Mouse (Mus musculus): Measurements from ENCODE around the gene Azgp1. TPM values are rescaled to one million over a fixed set of nuclear protein-coding genes. Genes with fewer than 3 reads are reported as not detected.
"Not testable (repeated sequence)": the region's sequence is repeated elsewhere in the genome, so short reads cannot be mapped to it uniquely, and the experiment has no call there.

Azgp1 gene
- not detected in 2 replicates for polyA plus RNA-seq (2014; fragmentation: Nextera tagmentation; extraction: Ambion mirVana)

DNA sequence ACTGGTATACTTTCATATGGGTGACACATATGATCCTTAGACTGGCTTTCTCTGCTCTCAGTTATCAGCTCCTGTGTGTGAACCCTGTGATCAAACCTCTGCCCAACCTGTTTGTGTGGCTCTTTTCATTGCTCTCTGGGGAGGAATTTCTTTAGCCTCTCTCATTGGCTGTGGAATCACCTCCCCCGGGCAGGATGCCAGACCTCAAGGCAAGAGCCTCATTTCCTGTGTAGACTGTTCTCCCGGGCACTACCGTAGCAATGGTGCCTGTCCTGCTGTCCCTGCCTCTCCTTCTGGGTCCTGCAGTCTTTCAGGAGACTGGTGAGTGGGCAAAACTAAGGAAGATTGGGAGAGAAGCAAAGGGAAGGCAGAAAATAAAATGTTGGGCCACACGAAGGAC is at the start of gene Azgp1:
Gene Azgp1 (plus strand): TSS at position 221 of the 400 bp plus-strand sequence.
- WGBS, result 77% methylated on average over 4 of the region's 4 CpGs
- H3K9ac ChIP-seq (ENCODE audit: low read depth, low read length), result no peak within 1 kb of the TSS
- ATAC-seq (ENCODE audit: low FRiP score, low TSS enrichment), result no peak
- no peak within 1 kb of the TSS for H3K4me3 ChIP-seq (ENCODE audit: low read length)
- H3K4me1 ChIP-seq (ENCODE audit: control insufficient read depth, insufficient read depth, low read length), result no peaks in the 10 kb centered on the region
- H3K36me3 ChIP-seq (ENCODE audit: control insufficient read depth, insufficient read depth, low read length), result no peaks in the 10 kb centered on the region
- H3K4me2 ChIP-seq (replicated peaks; ENCODE audit: low read depth, low read length), result no peak within 1 kb of the TSS
- no peaks in the 10 kb centered on the region for H3K9me3 ChIP-seq (ENCODE audit: control insufficient read depth, low read length)
- H3K27me3 ChIP-seq (ENCODE audit: control insufficient read depth, insufficient read depth, low read length), result no peaks in the 10 kb centered on the region
- H3K27ac ChIP-seq (ENCODE audit: low read depth, low read length), result no peak within 1 kb of the TSS

DNA sequence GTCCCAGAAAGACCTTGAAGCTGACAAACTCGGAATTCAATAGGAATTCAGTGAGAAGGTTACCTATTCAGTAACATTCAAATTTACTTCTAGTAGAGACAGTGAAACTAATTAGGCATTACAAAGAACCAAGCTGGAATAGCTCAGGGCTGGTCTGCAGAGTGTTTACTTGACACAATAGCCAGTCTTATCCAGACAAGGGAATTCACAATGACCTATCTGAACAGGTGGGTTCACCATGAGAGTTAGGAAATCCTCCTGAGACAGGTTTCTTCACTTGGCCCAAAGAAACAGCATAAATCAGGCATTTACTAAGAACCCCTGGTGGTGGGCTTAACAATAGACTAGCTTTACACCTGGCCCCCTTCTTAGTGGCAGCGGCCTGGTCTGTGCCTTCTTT is 47.4 kb upstream of the Azgp1 start:
- H3K36me3 ChIP-seq (ENCODE audit: control insufficient read depth, insufficient read depth, low read length); H3K4me1 ChIP-seq (ENCODE audit: control insufficient read depth, insufficient read depth, low read length); H3K27ac ChIP-seq (ENCODE audit: low read depth, low read length); H3K9me3 ChIP-seq (ENCODE audit: control insufficient read depth, low read length); H3K27me3 ChIP-seq (ENCODE audit: control insufficient read depth, insufficient read depth, low read length); H3K9ac ChIP-seq (ENCODE audit: low read depth, low read length); ATAC-seq (ENCODE audit: low FRiP score, low TSS enrichment); H3K4me3 ChIP-seq (ENCODE audit: low read length); H3K4me2 ChIP-seq (replicated peaks; ENCODE audit: low read depth, low read length): not testable (repeated sequence)
- WGBS, result 79% methylated on average over 2 of the region's 2 CpGs

DNA sequence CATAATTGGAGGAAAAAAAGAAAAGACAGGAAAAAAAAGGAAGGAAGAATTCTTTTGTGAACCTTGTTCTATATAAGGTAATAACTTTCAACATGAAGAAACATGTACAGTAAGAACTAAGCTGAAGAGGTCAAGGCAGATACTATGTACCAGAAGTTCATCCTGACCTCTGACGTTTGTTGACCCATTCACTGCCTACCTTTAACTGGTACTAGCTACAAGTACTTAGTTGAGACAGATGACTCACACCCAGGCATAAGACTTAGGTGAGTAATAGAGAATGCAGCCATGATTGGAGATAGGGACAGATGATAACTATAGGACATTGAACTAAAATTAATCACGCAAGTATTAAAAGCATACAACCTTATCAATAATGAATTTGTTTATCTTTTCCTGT is 44.8 kb upstream of the Azgp1 start:
- H3K4me1 ChIP-seq (ENCODE audit: control insufficient read depth, insufficient read depth, low read length), result no peaks in the 10 kb centered on the region
- 92% methylated on average over 2 of the region's 2 CpGs for WGBS
- no peak for ATAC-seq (ENCODE audit: low FRiP score, low TSS enrichment)

DNA sequence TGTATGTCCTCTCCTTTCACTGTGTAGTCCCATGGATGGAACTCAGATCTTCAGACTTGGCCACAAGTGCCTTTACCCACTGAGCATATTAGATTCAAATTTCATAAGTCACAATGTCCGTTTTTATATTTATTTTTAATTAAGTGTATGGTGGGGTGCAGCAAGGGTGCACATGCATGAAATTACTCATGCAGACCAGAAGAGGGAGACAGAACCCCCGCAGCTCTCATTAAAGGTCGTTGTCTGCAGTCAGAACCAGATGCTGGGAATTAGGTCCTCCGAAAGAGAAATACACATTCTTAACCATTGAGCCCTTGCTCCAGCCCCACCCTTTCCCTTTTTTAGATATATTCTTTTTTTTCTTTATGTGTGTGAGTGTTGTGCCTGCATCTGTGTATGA is 44.1 kb upstream of the Azgp1 start:
- WGBS, result 58% methylated on average over 4 of the region's 4 CpGs
- no peak overlapping the region for H3K9ac ChIP-seq (ENCODE audit: low read depth, low read length)
- no peaks in the 10 kb centered on the region for H3K27me3 ChIP-seq (ENCODE audit: control insufficient read depth, insufficient read depth, low read length)
- ATAC-seq (ENCODE audit: low FRiP score, low TSS enrichment), result no peak
- no peak overlapping the region for H3K4me2 ChIP-seq (replicated peaks; ENCODE audit: low read depth, low read length)
- no peak overlapping the region for H3K27ac ChIP-seq (ENCODE audit: low read depth, low read length)
- no peaks in the 10 kb centered on the region for H3K36me3 ChIP-seq (ENCODE audit: control insufficient read depth, insufficient read depth, low read length)
- H3K9me3 ChIP-seq (ENCODE audit: control insufficient read depth, low read length), result no peaks in the 10 kb centered on the region
- H3K4me3 ChIP-seq (ENCODE audit: low read length), result no peak overlapping the region
- H3K4me1 ChIP-seq (ENCODE audit: control insufficient read depth, insufficient read depth, low read length), result no peaks in the 10 kb centered on the region

More for the DNA sequence above, 44.8 kb upstream of the Azgp1 start:
- Histone ChIP-seq H3K4me3 (ENCODE audit: low read length) (no peak overlapping the region), H3K36me3 (ENCODE audit: control insufficient read depth, insufficient read depth, low read length) (no peaks in the 10 kb centered on the region), H3K27ac (ENCODE audit: low read depth, low read length) (no peak overlapping the region), H3K9me3 (ENCODE audit: control insufficient read depth, low read length) (no peaks in the 10 kb centered on the region), H3K27me3 (ENCODE audit: control insufficient read depth, insufficient read depth, low read length) (no peaks in the 10 kb centered on the region), H3K4me2 (replicated peaks; ENCODE audit: low read depth, low read length) (no peak overlapping the region), H3K9ac (ENCODE audit: low read depth, low read length) (no peak overlapping the region)

DNA sequence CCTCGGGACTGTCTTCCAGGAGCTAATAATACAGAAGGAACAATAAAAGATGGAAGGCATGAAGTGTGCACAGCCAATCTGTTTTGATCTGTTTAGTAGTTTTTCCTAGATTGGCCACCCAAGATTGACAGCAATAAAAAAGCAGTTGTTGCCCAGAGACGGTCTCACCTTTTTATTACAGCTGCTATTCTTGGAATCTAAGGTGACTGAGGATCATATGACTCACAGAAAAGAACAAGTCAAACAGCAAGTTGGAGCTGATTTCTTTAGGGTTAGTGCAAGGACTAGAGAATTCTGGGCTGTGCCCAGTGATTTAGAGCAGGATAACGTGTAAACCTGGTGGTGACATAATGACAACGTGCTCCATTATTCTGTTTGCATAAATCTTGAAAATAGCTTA is 40.4 kb upstream of the Azgp1 start:
- WGBS, result 62% methylated on average over 4 of the region's 4 CpGs
- Histone ChIP-seq H3K27me3 (ENCODE audit: control insufficient read depth, insufficient read depth, low read length) (no peaks in the 10 kb centered on the region), H3K4me2 (replicated peaks; ENCODE audit: low read depth, low read length) (no peak overlapping the region), H3K9me3 (ENCODE audit: control insufficient read depth, low read length) (no peaks in the 10 kb centered on the region), H3K4me1 (ENCODE audit: control insufficient read depth, insufficient read depth, low read length) (no peaks in the 10 kb centered on the region), H3K27ac (ENCODE audit: low read depth, low read length) (no peak overlapping the region), H3K4me3 (ENCODE audit: low read length) (no peak overlapping the region), H3K9ac (ENCODE audit: low read depth, low read length) (no peak overlapping the region), H3K36me3 (ENCODE audit: control insufficient read depth, insufficient read depth, low read length) (no peaks in the 10 kb centered on the region)
- ATAC-seq (ENCODE audit: low FRiP score, low TSS enrichment), result no peak

DNA sequence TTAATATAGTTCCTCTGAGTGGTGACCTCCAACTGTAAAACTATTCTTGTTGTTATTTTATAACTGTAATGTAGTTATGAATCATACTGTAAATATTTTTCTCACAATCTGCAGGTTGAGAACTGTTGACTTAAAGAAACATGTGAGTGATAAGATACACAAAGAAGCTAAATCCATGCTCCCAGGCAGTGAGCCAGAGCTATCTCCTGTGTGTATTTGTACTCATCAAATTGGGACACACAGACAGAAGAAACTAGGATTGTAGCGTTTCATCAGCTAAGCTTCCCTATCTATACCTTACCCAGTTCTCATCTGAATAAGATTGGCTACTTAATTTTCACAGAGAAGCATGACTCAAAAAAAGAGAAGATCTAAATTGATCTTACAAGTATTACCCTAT is 38.2 kb upstream of the Azgp1 start:
- ATAC-seq (ENCODE audit: low FRiP score, low TSS enrichment), result no peak
- WGBS, result 83% methylated on average over 1 of the region's 1 CpGs
- no peaks in the 10 kb centered on the region for H3K36me3 ChIP-seq (ENCODE audit: control insufficient read depth, insufficient read depth, low read length)

DNA sequence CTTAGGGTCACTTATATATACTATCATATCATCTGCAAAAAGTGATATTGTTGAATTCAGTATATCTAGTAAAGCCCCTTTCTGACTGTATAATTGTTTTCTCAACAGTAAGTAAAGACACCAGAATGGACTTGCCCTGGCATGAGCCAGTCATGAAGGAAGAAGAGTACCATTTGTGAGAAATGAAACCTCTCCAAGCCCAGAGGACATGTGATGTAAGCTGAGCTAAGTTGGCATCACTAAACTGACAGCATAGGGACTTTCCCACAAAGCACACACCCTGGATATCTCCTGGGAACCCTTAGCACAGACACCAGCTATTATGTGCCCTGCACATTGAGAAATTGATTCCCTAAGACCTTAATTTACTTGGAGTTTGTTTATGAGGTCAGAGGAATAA is 34.0 kb upstream of the Azgp1 start:
- Histone ChIP-seq H3K27ac (ENCODE audit: low read depth, low read length) (no peak overlapping the region), H3K4me2 (replicated peaks; ENCODE audit: low read depth, low read length) (no peak overlapping the region), H3K9ac (ENCODE audit: low read depth, low read length) (no peak overlapping the region), H3K4me1 (ENCODE audit: control insufficient read depth, insufficient read depth, low read length) (no peaks in the 10 kb centered on the region), H3K9me3 (ENCODE audit: control insufficient read depth, low read length) (no peaks in the 10 kb centered on the region), H3K27me3 (ENCODE audit: control insufficient read depth, insufficient read depth, low read length) (no peaks in the 10 kb centered on the region), H3K36me3 (ENCODE audit: control insufficient read depth, insufficient read depth, low read length) (no peaks in the 10 kb centered on the region), H3K4me3 (ENCODE audit: low read length) (no peak overlapping the region)
- ATAC-seq (ENCODE audit: low FRiP score, low TSS enrichment), result no peak

More for the DNA sequence above, 38.2 kb upstream of the Azgp1 start:
- no peaks in the 10 kb centered on the region for H3K9me3 ChIP-seq (ENCODE audit: control insufficient read depth, low read length)
- no peak overlapping the region for H3K4me2 ChIP-seq (replicated peaks; ENCODE audit: low read depth, low read length)
- no peaks in the 10 kb centered on the region for H3K27me3 ChIP-seq (ENCODE audit: control insufficient read depth, insufficient read depth, low read length)
- no peak overlapping the region for H3K9ac ChIP-seq (ENCODE audit: low read depth, low read length)
- no peaks in the 10 kb centered on the region for H3K4me1 ChIP-seq (ENCODE audit: control insufficient read depth, insufficient read depth, low read length)
- H3K4me3 ChIP-seq (ENCODE audit: low read length), result no peak overlapping the region
- H3K27ac ChIP-seq (ENCODE audit: low read depth, low read length), result no peak overlapping the region

DNA sequence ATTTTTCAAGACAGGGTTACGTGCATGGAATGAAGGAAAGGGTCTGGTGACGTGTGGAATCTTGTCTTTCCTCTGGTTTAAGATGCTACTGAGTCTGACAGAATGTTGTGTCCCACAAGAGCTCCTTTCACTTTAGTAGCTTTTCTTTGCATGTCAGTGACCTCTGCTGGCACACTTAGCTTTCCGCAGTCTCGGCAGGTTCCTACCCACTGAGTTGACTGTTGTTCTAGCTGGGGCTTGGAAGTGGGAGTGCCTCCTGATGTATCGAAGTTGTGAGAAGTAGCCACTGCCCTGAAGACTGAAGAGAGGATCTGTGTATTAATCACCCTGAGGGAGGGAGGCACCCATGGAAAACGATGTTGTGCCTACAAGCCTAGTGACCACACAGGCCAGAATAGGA is 30.1 kb upstream of the Azgp1 start:
- no peak overlapping the region for H3K9ac ChIP-seq (ENCODE audit: low read depth, low read length)
- H3K27ac ChIP-seq (ENCODE audit: low read depth, low read length), result no peak overlapping the region
- H3K9me3 ChIP-seq (ENCODE audit: control insufficient read depth, low read length), result no peaks in the 10 kb centered on the region
- 35% methylated on average over 6 of the region's 6 CpGs for WGBS
- no peaks in the 10 kb centered on the region for H3K4me1 ChIP-seq (ENCODE audit: control insufficient read depth, insufficient read depth, low read length)
- H3K27me3 ChIP-seq (ENCODE audit: control insufficient read depth, insufficient read depth, low read length), result no peaks in the 10 kb centered on the region
- no peak overlapping the region for H3K4me2 ChIP-seq (replicated peaks; ENCODE audit: low read depth, low read length)
- ATAC-seq (ENCODE audit: low FRiP score, low TSS enrichment), result no peak
- no peaks in the 10 kb centered on the region for H3K36me3 ChIP-seq (ENCODE audit: control insufficient read depth, insufficient read depth, low read length)
- no peak overlapping the region for H3K4me3 ChIP-seq (ENCODE audit: low read length)

DNA sequence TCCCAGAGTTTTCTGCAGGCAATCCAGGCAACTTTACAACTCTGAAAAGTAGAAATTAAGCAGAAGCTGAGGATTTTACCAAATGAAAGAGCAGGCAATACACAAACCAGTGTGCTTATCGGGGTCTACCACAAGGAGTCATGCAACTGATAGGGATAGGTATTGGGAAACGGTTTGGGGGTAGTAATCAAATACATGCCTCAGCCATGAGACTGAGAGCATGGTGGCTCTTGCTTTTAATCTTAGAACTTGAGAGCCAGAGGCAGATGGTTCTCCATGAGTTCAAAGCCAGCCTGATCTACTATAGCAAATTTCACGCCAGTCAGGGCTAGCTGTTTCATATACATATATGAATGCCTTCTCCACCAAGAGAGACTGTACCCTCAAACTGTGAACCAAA is 24.9 kb upstream of the Azgp1 start:
- H3K36me3 ChIP-seq (ENCODE audit: control insufficient read depth, insufficient read depth, low read length), result no peaks in the 10 kb centered on the region
- no peaks in the 10 kb centered on the region for H3K9me3 ChIP-seq (ENCODE audit: control insufficient read depth, low read length)
- no peak overlapping the region for H3K4me3 ChIP-seq (ENCODE audit: low read length)
- no peak for ATAC-seq (ENCODE audit: low FRiP score, low TSS enrichment)
- H3K27me3 ChIP-seq (ENCODE audit: control insufficient read depth, insufficient read depth, low read length), result no peaks in the 10 kb centered on the region
- no peaks in the 10 kb centered on the region for H3K4me1 ChIP-seq (ENCODE audit: control insufficient read depth, insufficient read depth, low read length)
- H3K27ac ChIP-seq (ENCODE audit: low read depth, low read length), result no peak overlapping the region
- no peak overlapping the region for H3K9ac ChIP-seq (ENCODE audit: low read depth, low read length)
- no peak overlapping the region for H3K4me2 ChIP-seq (replicated peaks; ENCODE audit: low read depth, low read length)
- 92% methylated on average over 3 of the region's 3 CpGs for WGBS

DNA sequence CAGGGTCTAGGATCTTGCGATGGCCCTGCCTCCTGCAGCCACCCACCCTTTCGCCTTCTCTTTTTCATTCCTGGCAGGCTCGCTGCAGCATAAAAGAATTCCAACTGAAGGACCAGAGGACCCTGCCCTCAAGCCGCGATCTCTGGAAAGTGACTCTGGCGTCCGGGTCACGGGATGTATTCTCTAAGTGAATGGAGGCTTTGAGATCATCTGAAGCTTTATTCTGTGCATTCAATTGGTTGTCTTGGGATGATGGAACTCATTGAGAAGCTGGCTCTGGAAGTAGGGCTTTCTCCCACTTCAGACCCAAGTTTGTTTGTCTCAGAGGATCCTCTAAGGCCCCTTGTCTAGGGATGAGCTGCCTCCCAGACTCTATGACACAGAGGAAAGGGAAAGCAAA is 18.4 kb upstream of the Azgp1 start, which contains the start of gene Gjc3:
Gene Gjc3 (minus strand): TSS at position 154 of the 400 bp plus-strand sequence.
- Histone ChIP-seq H3K4me2 (replicated peaks; ENCODE audit: low read depth, low read length) (no peak within 1 kb of the TSS), H3K36me3 (ENCODE audit: control insufficient read depth, insufficient read depth, low read length) (no peaks in the 10 kb centered on the region), H3K9ac (ENCODE audit: low read depth, low read length) (no peak within 1 kb of the TSS), H3K27ac (ENCODE audit: low read depth, low read length) (no peak within 1 kb of the TSS), H3K9me3 (ENCODE audit: control insufficient read depth, low read length) (no peaks in the 10 kb centered on the region), H3K4me1 (ENCODE audit: control insufficient read depth, insufficient read depth, low read length) (no peaks in the 10 kb centered on the region), H3K27me3 (ENCODE audit: control insufficient read depth, insufficient read depth, low read length) (no peaks in the 10 kb centered on the region), H3K4me3 (ENCODE audit: low read length) (no peak within 1 kb of the TSS)
- no peak for ATAC-seq (ENCODE audit: low FRiP score, low TSS enrichment)
- 92% methylated on average over 8 of the region's 8 CpGs for WGBS
